Mouse (Mus musculus): Measurements from ENCODE around the gene Brms1. TPM values are rescaled to one million over a fixed set of nuclear protein-coding genes. Genes with fewer than 3 reads are reported as not detected.
"Not testable (repeated sequence)": the region's sequence is repeated elsewhere in the genome, so short reads cannot be mapped to it uniquely, and the experiment has no call there.

Gene Brms1
- polyA plus RNA-seq (2015; fragmentation: Nextera tagmentation; extraction: Ambion mirVana), result 29.5 and 33.5 TPM in 2 replicates

DNA sequence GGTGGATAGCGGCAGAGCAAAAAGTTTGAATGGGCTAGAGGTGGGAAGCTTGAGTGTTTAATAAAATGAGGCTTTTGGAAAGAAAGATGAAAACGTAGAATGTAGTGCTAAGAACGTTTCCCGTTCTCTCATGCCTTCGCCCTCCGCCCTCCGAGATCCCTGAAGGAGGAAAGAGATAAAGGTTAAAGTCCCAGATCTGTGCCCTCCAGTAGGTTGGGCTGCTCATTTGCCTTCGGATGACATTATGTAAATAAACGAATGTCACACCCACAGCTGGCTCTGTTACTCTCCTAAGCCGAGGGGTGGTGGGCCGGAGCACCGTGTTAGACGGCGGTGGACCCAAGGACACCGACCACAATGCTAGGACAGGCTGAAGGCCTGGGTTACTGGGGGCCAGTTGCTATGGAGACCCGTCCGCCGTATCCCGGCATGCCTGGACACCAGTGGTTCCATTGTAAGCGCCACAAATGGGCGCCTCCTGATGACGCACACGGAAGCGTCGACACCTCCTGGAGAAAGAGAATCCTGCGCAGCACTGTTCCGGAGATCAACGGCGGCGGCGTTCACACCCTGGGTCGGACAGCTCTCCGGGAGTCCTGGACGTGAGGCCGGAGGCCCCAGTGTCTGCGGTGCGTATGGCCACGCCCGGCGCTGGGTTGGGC, at the start of gene Brms1:
Brms1 (plus strand) TSS at position 493 of the 662 bp plus-strand sequence.
- Histone ChIP-seq H3K27me3 (replicated peaks) (no peaks in the 10 kb centered on the region), H3K27ac (replicated peaks) (peak within 1 kb of the TSS; percentile 72), H3K4me1 (peaks cover 39% of the 10 kb centered on the region), H3K9ac (peak within 1 kb of the TSS; percentile 97), H3K9me3 (no peaks in the 10 kb centered on the region), H3K4me3 (peak within 1 kb of the TSS; percentile 79), H3K4me2 (peak within 1 kb of the TSS; percentile 99), H3K36me3 (peaks cover 22% of the 10 kb centered on the region)
- peak; percentile 49 for ATAC-seq (ENCODE audit: extremely low read depth, insufficient number of reproducible peaks, low FRiP score, low TSS enrichment)
- WGBS, result 4% methylated on average over 40 of the region's 40 CpGs

DNA sequence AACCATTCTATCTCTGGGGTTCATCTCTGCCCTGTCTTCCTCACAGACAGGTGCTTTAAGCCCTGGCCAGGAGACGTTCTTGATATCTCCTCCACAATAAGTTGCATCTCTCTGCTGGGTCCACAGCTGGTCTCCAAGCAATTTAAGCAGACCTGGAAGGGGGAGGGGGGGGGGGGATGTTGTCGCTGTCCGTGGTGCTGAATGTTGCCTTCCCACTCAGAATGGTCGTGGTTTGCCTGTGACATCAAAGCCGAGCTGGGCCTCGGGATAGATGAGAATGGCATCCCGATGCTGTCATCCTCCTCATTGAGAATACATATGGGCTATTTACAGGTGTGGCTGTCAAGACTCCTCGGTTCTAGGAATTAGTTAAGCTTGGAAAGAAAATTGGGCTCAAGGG, 48.8 kb upstream of the Brms1 start:
- Histone ChIP-seq H3K27ac (replicated peaks) (peak overlapping the region; percentile 73), H3K36me3 (no peaks in the 10 kb centered on the region), H3K4me1 (peaks cover 51% of the 10 kb centered on the region), H3K27me3 (replicated peaks) (peaks cover 54% of the 10 kb centered on the region), H3K9me3 (no peaks in the 10 kb centered on the region), H3K9ac (no peak overlapping the region), H3K4me2 (peak overlapping the region; percentile 48), H3K4me3 (0 out of 2 replicates have a peak overlapping the region, but pooled peaks have one; percentile 3)
- ATAC-seq (ENCODE audit: extremely low read depth, insufficient number of reproducible peaks, low FRiP score, low TSS enrichment), result no peak
- 13% methylated on average over 8 of the region's 8 CpGs for WGBS

DNA sequence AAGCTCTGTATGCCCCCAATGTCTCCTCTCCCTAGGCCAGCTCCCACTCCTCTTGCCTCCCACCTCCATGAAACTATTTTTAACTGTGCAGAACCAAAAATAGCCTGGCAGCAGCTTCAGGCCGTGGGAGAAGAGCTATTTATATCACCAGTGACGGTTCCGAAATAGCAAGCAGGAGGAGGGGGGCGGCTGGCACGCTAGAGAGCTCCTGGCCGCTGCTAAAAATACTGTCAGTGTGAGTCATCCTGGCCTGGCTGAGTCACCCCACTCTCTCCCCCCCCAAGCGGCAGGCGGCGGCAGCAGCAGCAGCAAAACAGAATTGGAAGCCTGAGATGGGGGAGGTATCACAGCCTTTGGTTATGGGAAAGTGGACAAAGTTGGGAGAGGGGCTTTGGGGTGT, 48.2 kb upstream of the Brms1 start:
- Histone ChIP-seq H3K4me1 (peaks cover 51% of the 10 kb centered on the region), H3K36me3 (no peaks in the 10 kb centered on the region), H3K9me3 (no peaks in the 10 kb centered on the region), H3K27me3 (replicated peaks) (peaks cover 54% of the 10 kb centered on the region), H3K9ac (peak overlapping the region; percentile 40), H3K4me3 (peak overlapping the region; percentile 3; the same call in 1 of the 2 replicates), H3K4me2 (peak overlapping the region; percentile 48), H3K27ac (replicated peaks) (peak overlapping the region; percentile 73)
- ATAC-seq (ENCODE audit: extremely low read depth, insufficient number of reproducible peaks, low FRiP score, low TSS enrichment), result no peak; the same call in 1 of the 2 replicates
- WGBS, result 0% methylated on average over 9 of the region's 9 CpGs

DNA sequence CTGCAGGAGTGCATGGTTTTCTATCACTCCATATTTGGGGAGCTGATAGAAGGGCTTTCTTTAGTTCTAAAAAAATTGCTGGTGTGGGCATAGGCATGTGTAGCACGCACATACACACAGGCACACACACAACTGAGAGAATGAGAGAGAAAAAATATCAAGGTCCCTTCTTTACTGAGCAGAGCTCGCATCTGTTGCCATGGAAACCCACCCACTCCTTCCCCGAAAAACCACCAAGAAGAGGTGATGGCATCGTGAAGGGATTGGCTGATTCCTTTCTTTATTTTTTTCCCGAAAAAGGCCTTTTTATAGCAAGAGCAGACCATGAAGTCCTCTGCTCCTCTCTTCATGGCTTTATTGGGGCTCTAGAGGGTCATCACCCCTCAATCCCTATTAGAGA, 47.1 kb upstream of the Brms1 start:
- H3K9ac ChIP-seq, result no peak overlapping the region
- H3K4me3 ChIP-seq, result no peak overlapping the region
- no peaks in the 10 kb centered on the region for H3K36me3 ChIP-seq
- no peaks in the 10 kb centered on the region for H3K9me3 ChIP-seq
- peaks cover 57% of the 10 kb centered on the region for H3K27me3 ChIP-seq (replicated peaks)
- no peak overlapping the region for H3K4me2 ChIP-seq
- peak overlapping the region; percentile 69; the same call in 1 of the 2 replicates for H3K27ac ChIP-seq (replicated peaks)
- ATAC-seq (ENCODE audit: extremely low read depth, insufficient number of reproducible peaks, low FRiP score, low TSS enrichment), result no peak
- WGBS, result 53% methylated on average over 5 of the region's 5 CpGs
- H3K4me1 ChIP-seq, result peaks cover 52% of the 10 kb centered on the region

DNA sequence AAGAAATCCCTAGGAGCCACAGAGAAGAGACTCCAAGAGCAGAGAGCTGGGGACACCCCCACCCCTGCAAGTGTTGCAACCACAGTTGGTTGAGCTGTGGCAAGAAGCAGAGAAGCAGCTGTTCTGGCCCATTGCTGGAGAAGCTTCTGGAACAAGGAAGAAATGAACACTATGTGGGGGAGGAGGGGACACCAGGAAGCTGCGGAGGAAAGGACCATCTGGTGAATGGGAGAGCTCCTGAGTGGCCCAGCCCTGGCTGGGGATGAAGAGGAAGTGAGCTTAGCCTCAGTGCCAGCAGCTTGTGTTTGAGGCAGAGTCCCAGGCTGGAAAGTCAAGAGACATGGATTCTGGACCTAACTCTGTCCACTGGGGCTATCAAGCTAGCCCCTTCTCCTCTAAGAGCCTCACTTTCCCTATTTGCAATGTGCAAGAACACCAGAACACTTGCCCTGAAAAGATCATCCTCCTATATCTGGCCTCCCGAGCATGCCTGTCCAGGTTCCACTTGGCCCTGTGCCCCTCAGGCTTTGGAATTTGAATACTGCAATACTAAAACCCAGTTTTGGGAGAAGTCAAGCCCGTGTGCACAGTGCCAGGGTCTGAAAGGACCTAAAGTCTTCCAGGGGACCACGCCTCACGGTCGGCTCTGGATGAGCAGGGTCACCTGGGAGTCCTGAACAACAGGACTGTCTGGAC, 41.6 kb upstream of the Brms1 start:
- no peak overlapping the region for H3K27ac ChIP-seq (replicated peaks)
- H3K36me3 ChIP-seq, result no peaks in the 10 kb centered on the region
- peak overlapping the region; percentile 40 for H3K4me2 ChIP-seq
- H3K27me3 ChIP-seq (replicated peaks), result peaks cover 13% of the 10 kb centered on the region
- no peak overlapping the region for H3K4me3 ChIP-seq
- no peaks in the 10 kb centered on the region for H3K9me3 ChIP-seq
- WGBS, result 57% methylated on average over 6 of the region's 6 CpGs
- peaks cover 28% of the 10 kb centered on the region for H3K4me1 ChIP-seq
- H3K9ac ChIP-seq, result 0 out of 2 replicates have a peak overlapping the region, but pooled peaks have one; percentile 0
- ATAC-seq (ENCODE audit: extremely low read depth, insufficient number of reproducible peaks, low FRiP score, low TSS enrichment), result no peak

DNA sequence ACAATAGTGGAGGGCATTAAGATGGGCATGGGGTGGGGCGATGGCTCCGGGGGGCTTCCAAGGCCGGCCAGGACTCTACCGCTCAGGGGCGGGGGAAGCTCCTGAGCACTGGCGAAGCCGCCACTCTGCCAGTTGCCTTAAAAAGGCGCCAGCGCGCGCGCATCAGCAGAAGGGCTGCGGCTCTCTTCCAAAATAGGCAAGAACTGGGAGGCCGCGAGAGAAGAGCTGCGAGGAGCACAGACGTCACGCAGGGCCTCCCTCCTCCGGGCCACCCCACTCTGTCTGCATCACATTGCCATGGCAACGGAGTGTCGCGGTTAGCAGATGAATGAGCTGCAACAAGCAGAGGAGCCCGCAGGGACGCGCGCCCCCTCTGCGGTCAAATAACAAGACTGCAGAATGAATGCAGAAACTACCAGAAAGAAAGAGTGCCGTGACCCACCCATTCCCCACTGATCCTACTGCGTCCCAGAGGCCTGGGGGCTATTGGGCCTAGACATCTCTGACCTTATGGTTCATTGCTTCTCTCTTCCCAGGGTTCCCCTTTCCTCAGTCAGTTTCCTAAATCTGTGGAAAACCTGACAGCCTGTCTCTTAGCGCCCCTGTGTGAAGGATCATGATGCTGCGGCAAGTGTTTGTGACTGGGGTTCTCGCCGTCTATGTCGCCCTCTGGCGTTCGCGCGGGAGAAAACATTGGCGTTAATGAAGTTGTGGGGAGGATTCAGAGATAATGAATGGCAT, 39.3 kb upstream of the Brms1 start:
- H3K4me2 ChIP-seq, result peak overlapping the region; percentile 70
- no peaks in the 10 kb centered on the region for H3K36me3 ChIP-seq
- H3K9me3 ChIP-seq, result no peaks in the 10 kb centered on the region
- H3K27ac ChIP-seq (replicated peaks), result peak overlapping the region; percentile 60
- peaks cover 24% of the 10 kb centered on the region for H3K4me1 ChIP-seq
- peaks cover 9% of the 10 kb centered on the region for H3K27me3 ChIP-seq (replicated peaks)
- peak overlapping the region; percentile 43 for H3K4me3 ChIP-seq
- H3K9ac ChIP-seq, result peak overlapping the region; percentile 57
- 2% methylated on average over 39 of the region's 39 CpGs for WGBS
- ATAC-seq (ENCODE audit: extremely low read depth, insufficient number of reproducible peaks, low FRiP score, low TSS enrichment), result peak; percentile 76; the same call in 1 of the 2 replicates

DNA sequence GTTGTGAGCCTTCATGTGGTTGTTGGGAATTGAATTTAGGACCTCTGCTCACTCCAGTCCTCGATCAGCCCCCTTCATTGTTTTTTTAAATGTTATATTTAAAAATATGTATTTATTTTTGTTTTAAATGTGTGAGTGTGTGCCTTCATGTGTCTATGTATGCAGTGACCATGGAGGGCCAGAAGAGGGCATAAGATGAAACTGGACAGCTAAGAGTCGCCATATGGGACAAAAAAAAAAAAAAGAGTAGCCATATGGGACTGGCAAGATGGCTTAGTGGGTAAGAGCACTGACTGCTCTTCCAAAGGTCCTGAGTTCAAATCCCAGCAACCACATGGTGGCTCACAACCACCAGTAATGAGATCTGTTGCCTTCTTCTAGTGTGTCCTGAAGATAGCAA, 37.5 kb upstream of the Brms1 start:
- not testable (repeated sequence) for H3K9me3 ChIP-seq; H3K4me3 ChIP-seq; H3K9ac ChIP-seq; H3K27ac ChIP-seq (replicated peaks); H3K36me3 ChIP-seq; H3K4me2 ChIP-seq; ATAC-seq (ENCODE audit: extremely low read depth, insufficient number of reproducible peaks, low FRiP score, low TSS enrichment); H3K27me3 ChIP-seq (replicated peaks)
- WGBS, result 52% methylated on average over 2 of the region's 2 CpGs
- H3K4me1 ChIP-seq, result peaks cover 24% of the 10 kb centered on the region

DNA sequence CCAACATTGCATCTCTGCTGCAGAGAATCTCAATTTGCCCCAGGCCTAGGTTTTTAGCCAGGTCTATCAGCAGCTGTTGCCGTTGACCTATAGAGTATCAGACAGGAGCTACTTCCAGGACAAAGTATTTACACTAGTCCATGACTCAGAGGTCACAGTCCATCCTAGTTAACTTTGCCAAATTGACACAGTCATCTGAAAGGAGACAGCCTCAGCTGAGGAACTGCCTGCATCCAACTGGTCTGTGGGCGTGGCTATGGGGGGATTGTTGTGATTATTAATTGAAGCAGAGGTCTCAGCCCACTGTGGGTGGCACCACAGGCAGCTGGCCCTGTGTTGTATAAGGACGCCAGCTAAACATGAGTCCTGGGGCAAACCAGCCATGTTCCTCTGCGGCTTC, 36.2 kb upstream of the Brms1 start:
- no peak for ATAC-seq (ENCODE audit: extremely low read depth, insufficient number of reproducible peaks, low FRiP score, low TSS enrichment)
- Histone ChIP-seq H3K4me3 (no peak overlapping the region), H3K4me1 (peaks cover 14% of the 10 kb centered on the region), H3K9me3 (no peaks in the 10 kb centered on the region), H3K36me3 (no peaks in the 10 kb centered on the region), H3K4me2 (no peak overlapping the region), H3K9ac (no peak overlapping the region), H3K27me3 (replicated peaks) (no peaks in the 10 kb centered on the region), H3K27ac (replicated peaks) (no peak overlapping the region)
- WGBS, result 56% methylated on average over 4 of the region's 4 CpGs

DNA sequence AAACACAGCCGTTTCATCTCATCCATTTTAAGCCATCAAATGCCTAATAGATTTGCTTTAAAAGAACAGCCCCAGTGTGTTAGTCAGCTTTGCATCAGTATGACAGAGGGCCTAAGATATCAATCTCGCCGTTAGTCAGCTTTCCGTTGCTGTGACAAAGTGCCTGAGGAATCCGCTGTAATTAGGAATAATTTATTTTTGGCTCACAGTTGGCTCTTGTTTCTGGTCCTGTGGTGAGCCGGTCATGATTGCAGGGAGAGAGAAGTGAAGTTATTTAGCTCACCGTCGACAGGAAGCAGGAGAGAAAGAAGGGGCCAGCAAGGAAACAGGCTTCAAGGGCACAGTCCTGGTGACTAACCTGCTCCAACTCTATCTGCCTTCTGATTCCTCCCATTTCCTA, 28.0 kb upstream of the Brms1 start:
- no peak overlapping the region for H3K9ac ChIP-seq
- H3K9me3 ChIP-seq, result no peaks in the 10 kb centered on the region
- 39% methylated on average over 8 of the region's 8 CpGs for WGBS
- 0 out of 2 replicates have a peak overlapping the region, but pooled peaks have one; percentile 24 for H3K27ac ChIP-seq (replicated peaks)
- ATAC-seq (ENCODE audit: extremely low read depth, insufficient number of reproducible peaks, low FRiP score, low TSS enrichment), result no peak
- H3K4me1 ChIP-seq, result peaks cover 31% of the 10 kb centered on the region
- no peaks in the 10 kb centered on the region for H3K36me3 ChIP-seq
- H3K4me2 ChIP-seq, result no peak overlapping the region
- H3K27me3 ChIP-seq (replicated peaks), result no peaks in the 10 kb centered on the region
- H3K4me3 ChIP-seq, result no peak overlapping the region

DNA sequence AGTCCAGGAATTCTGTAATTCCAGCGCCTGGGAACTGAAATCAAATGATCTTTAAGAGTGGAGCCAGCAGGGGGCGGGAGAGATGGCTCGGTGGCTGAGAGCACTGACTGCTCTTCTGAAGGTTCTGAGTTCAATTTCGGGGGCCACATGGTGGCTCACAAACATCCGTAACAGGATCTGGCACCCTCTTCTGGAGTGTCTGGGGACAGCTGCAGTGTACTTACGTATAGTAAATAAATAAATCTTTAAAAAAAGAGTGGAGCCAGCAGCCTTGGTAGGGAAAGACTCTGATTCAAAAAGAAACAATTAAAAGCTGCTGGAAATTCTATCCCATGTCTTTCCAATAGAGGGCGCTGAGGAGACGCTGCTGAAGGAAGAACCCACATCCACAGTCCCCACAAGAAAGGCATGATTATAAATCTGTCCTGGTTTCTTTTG, 26.2 kb upstream of the Brms1 start:
- Histone ChIP-seq H3K9ac (no peak overlapping the region), H3K9me3 (no peaks in the 10 kb centered on the region), H3K27ac (replicated peaks) (peak overlapping the region; percentile 96), H3K4me2 (no peak overlapping the region), H3K4me1 (peaks cover 31% of the 10 kb centered on the region), H3K36me3 (no peaks in the 10 kb centered on the region), H3K4me3 (no peak overlapping the region), H3K27me3 (replicated peaks) (no peaks in the 10 kb centered on the region)
- no peak for ATAC-seq (ENCODE audit: extremely low read depth, insufficient number of reproducible peaks, low FRiP score, low TSS enrichment)
- 18% methylated on average over 8 of the region's 8 CpGs for WGBS

DNA sequence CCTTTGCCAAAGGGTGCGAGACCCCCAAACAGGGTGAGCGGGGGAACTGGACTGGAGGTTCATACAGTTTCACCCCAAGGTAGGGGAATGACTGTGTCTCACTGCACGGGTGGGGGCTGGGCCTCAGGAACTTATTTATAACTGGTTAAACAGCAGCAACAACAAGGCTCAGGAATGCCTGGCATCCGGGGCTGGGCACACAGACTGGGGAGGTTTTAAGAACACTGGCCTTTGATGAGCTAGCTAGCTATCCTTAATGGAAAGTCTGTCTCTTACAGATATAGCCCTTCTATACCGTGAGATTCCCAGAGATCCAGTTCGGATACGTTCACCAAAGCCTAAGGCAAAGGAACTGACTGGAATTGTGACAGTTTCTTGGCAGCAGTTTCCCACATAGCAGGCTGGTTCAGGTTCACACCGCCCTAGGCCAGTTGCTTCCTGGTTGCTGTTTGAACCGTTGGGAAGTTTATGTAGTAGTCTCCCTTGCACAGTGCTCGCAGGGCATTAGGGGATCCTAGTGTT, 24.9 kb upstream of the Brms1 start:
- Histone ChIP-seq H3K4me3 (0 out of 2 replicates have a peak overlapping the region, but pooled peaks have one; percentile 8), H3K9ac (peak overlapping the region; percentile 62), H3K27ac (replicated peaks) (peak overlapping the region; percentile 96), H3K27me3 (replicated peaks) (no peaks in the 10 kb centered on the region), H3K36me3 (no peaks in the 10 kb centered on the region), H3K9me3 (no peaks in the 10 kb centered on the region), H3K4me1 (peaks cover 34% of the 10 kb centered on the region), H3K4me2 (peak overlapping the region; percentile 59)
- WGBS, result 22% methylated on average over 10 of the region's 10 CpGs
- ATAC-seq (ENCODE audit: extremely low read depth, insufficient number of reproducible peaks, low FRiP score, low TSS enrichment), result peak; percentile 58
